Mouse (Mus musculus) fibroblast of lung, adult 2 months (primary cell): Measurements from ENCODE around the gene Ubxn11.

Source experiments
- DNase-seq: peaks from one replicate; pipeline ENCODE4 v3.0.0-alpha.2; 2011; ENCODE audit warnings: low read depth

Gene Ubxn11

GRCm38 (mm10) chr4:134118126-134118800, 15.9 kb downstream of the Ubxn11 start:
- no peak for DNase-seq

- no peak for DNase-seq
Measured at GRCm38 (mm10) chr4:134119042-134119441, 16.7 kb downstream of the Ubxn11 start.

GRCm38 (mm10) chr4:134119644-134120043, 17.3 kb downstream of the Ubxn11 start:
- no peak for DNase-seq

- DNase-seq: no peak
Measured at GRCm38 (mm10) chr4:134120192-134120805, 17.9 kb downstream of the Ubxn11 start.

GRCm38 (mm10) chr4:134120916-134121315, 18.5 kb downstream of the Ubxn11 start:
- DNase-seq: no peak

GRCm38 (mm10) chr4:134121571-134121970, 19.2 kb downstream of the Ubxn11 start:
- no peak for DNase-seq

- DNase-seq: no peak
Measured at GRCm38 (mm10) chr4:134122281-134122680, 19.9 kb downstream of the Ubxn11 start.

- no peak for DNase-seq
Measured at GRCm38 (mm10) chr4:134123147-134123546, 20.8 kb downstream of the Ubxn11 start.

GRCm38 (mm10) chr4:134123680-134124551, 21.5 kb downstream of the Ubxn11 start:
- DNase-seq: no peak

GRCm38 (mm10) chr4:134125383-134126060, 23.2 kb downstream of the Ubxn11 start:
- DNase-seq: no peak

- DNase-seq: no peak
Measured at GRCm38 (mm10) chr4:134126300-134127120, 24.1 kb downstream of the Ubxn11 start.

GRCm38 (mm10) chr4:134127121-134127455, 24.7 kb downstream of the Ubxn11 start:
- no peak for DNase-seq

- no peak for DNase-seq
Measured at GRCm38 (mm10) chr4:134127793-134128192, 25.4 kb downstream of the Ubxn11 start.

GRCm38 (mm10) chr4:134128221-134128982, 26.0 kb downstream of the Ubxn11 start, which contains the start of gene Sh3bgrl3:
Sh3bgrl3 (minus strand) TSS chr4:134128789.
- peak; percentile 63 for DNase-seq

GRCm38 (mm10) chr4:134128983-134129362, 26.6 kb downstream of the Ubxn11 start:
- DNase-seq: no peak

- no peak for DNase-seq
Measured at GRCm38 (mm10) chr4:134129482-134129881, 27.1 kb downstream of the Ubxn11 start.

GRCm38 (mm10) chr4:134132117-134132516, 29.7 kb downstream of the Ubxn11 start:
- no peak for DNase-seq

GRCm38 (mm10) chr4:134132519-134133095, 30.2 kb downstream of the Ubxn11 start:
- DNase-seq: no peak

- no peak for DNase-seq
Measured at GRCm38 (mm10) chr4:134136280-134136926, 34.0 kb downstream of the Ubxn11 start.

- DNase-seq: no peak
Measured at GRCm38 (mm10) chr4:134138857-134139256, 36.5 kb downstream of the Ubxn11 start.
